Mouse (Mus musculus) embryonic facial prominence, embryonic 15.5 days (tissue): ENCODE data around the gene Ociad2. TPM values are rescaled to one million over a fixed set of nuclear protein-coding genes. Genes with fewer than 3 reads are reported as not detected.

Source experiments
- ATAC-seq: fragments of 200-750 bp; cut with Nextera tagmentation; 2 replicates; pipeline ENCODE4 v1.8.0; 2017; ENCODE audit warnings: low read depth, moderate TSS enrichment; ENCODE audit not compliant: insufficient number of reproducible peaks, low FRiP score, low TSS enrichment
- H3K27ac ChIP-seq: fragments of 300-500 bp; sonication (generic); replicated peaks from 2 replicates; pipeline ENCODE4 v1.5.1; 2015; ENCODE audit warnings: mild to moderate bottlenecking, inconsistent platforms
- H3K27me3 ChIP-seq: fragments of 300-500 bp; sonication (generic); 2 replicates; pipeline ENCODE4 v1.6.1; 2015; ENCODE audit warnings: inconsistent platforms
- H3K36me3 ChIP-seq: fragments of 300-500 bp; sonication (generic); 2 replicates; pipeline ENCODE4 v1.6.1; 2015; ENCODE audit warnings: mild to moderate bottlenecking, inconsistent platforms
- H3K4me1 ChIP-seq: fragments of 300-500 bp; sonication (generic); 2 replicates; pipeline ENCODE4 v1.6.1; 2015; ENCODE audit warnings: inconsistent platforms
- H3K4me2 ChIP-seq: fragments of 300-500 bp; sonication (generic); replicated peaks from 2 replicates; pipeline ENCODE4 v1.6.1; 2015; ENCODE audit warnings: mild to moderate bottlenecking, inconsistent platforms
- H3K4me3 ChIP-seq: fragments of 300-500 bp; sonication (generic); replicated peaks from 2 replicates; pipeline ENCODE4 v1.5.1; 2015; ENCODE audit warnings: mild to moderate bottlenecking, inconsistent platforms
- H3K9ac ChIP-seq: fragments of 300-500 bp; sonication (generic); 2 replicates; pipeline ENCODE4 v1.6.1; 2015; ENCODE audit warnings: inconsistent platforms
- H3K9me3 ChIP-seq: fragments of 300-500 bp; sonication (generic); replicated peaks from 2 replicates; pipeline ENCODE4 v1.6.1; 2016; ENCODE audit warnings: inconsistent platforms
- WGBS: fragments of 180-500 bp; shearing (Covaris S2); methylation state at CpG from one replicate; pipeline ENCODE4 v1.1.7; 2015; 5-methylcytosine and 5-hydroxymethylcytosine counted together
- polyA plus RNA-seq: library from polyadenylated mRNA; unstranded; fragments of >200 nt; fragmentation: Nextera tagmentation; extraction: Ambion mirVana; gene quantifications from 2 replicates; pipeline ENCODE4 v1.2.1, GENCODE M21; 2015

Gene Ociad2
- polyA plus RNA-seq, 1 experiment from 2014 or later = 13.5 TPM

DNA sequence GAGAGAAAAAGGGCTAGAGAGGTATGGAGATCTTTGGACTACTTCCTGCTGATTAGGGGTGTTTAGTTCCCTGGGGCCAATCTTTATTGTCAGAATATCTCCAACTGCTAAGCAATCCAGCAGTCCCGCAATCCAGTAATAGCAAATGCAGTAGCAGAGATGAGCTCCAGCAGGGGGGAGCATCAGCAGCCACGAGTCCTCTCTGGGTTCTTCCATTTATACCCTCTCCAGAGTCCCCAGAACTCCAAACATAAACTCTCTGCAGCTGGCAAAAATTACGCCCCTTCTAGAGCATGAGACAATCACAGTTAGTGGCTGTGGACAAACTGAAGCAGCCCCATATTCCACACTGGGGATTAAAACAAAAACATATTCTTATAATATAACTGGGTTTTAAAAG is 28.9 kb upstream of the Ociad2 start:
- Histone ChIP-seq H3K27ac (no peak overlapping the region), H3K4me1 (peaks cover 14% of the 10 kb centered on the region), H3K36me3 (no peaks in the 10 kb centered on the region), H3K27me3 (no peaks in the 10 kb centered on the region), H3K4me2 (no peak overlapping the region), H3K9ac (no peak overlapping the region), H3K9me3 (no peaks in the 10 kb centered on the region), H3K4me3 (no peak overlapping the region)
- 37% methylated on average over 3 of the region's 3 CpGs for WGBS
- ATAC-seq = no peak

DNA sequence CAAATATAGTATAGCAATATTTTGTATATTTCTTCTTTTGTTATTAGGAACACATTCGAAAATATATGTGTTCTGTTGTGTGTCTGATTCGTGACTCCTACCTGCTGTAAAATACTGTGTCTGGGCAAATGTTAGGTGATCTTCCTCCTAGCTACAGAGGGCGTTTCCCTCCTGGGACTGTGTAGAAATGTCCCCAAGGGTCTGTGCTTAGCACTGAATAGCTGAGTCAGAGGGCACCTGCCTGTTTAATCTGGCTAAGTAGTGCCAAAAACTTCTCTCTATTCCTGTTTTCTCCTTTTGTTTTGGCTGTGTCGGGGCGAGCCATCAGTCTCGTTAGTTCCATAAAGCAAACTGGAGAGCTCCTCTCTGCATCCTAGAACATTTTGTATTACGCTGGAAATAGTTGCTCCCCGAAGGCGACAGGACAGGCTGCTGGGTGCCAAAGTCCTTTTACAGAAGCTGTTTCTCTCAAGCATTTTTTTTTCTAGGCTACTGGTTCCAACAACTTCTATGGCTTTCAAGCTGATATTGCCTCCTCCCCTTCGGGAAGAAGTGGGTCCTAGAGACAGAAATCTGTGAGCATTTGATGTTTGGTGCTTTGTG is 28.1 kb upstream of the Ociad2 start:
- Histone ChIP-seq H3K9me3 (no peaks in the 10 kb centered on the region), H3K4me3 (no peak overlapping the region)
- ATAC-seq = no peak

DNA sequence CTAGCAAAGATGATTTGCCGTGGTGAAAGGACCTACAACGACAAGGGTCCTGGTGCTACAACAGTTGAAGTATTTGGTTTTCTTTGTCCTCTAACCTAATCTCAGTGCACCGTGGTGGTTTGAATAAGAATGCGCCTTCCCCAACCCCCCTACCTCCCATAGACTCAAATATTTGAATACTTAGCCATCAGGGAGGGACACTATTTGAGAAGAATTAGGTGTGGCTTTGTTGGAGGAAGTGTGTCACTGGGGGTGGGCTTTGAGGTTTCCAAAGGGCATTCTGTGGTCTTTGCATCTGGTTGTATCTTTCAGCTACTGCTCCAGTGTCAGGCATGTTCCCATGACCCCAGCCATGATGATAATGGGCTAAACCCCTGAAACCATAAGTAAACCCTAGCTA is 27.1 kb upstream of the Ociad2 start:
- Histone ChIP-seq H3K27ac (no peak overlapping the region), H3K36me3 (no peaks in the 10 kb centered on the region), H3K4me2 (no peak overlapping the region), H3K4me3 (no peak overlapping the region), H3K9me3 (no peaks in the 10 kb centered on the region), H3K27me3 (no peaks in the 10 kb centered on the region), H3K9ac (no peak overlapping the region), H3K4me1 (peaks cover 9% of the 10 kb centered on the region)
- WGBS = 79% methylated on average over 4 of the region's 4 CpGs
- ATAC-seq = no peak

More for the DNA sequence above, 28.1 kb upstream of the Ociad2 start:
- Histone ChIP-seq H3K27ac (no peak overlapping the region), H3K9ac (no peak overlapping the region), H3K36me3 (no peaks in the 10 kb centered on the region), H3K4me1 (peaks cover 14% of the 10 kb centered on the region), H3K27me3 (no peaks in the 10 kb centered on the region), H3K4me2 (no peak overlapping the region)
- WGBS = 68% methylated on average over 10 of the region's 10 CpGs

DNA sequence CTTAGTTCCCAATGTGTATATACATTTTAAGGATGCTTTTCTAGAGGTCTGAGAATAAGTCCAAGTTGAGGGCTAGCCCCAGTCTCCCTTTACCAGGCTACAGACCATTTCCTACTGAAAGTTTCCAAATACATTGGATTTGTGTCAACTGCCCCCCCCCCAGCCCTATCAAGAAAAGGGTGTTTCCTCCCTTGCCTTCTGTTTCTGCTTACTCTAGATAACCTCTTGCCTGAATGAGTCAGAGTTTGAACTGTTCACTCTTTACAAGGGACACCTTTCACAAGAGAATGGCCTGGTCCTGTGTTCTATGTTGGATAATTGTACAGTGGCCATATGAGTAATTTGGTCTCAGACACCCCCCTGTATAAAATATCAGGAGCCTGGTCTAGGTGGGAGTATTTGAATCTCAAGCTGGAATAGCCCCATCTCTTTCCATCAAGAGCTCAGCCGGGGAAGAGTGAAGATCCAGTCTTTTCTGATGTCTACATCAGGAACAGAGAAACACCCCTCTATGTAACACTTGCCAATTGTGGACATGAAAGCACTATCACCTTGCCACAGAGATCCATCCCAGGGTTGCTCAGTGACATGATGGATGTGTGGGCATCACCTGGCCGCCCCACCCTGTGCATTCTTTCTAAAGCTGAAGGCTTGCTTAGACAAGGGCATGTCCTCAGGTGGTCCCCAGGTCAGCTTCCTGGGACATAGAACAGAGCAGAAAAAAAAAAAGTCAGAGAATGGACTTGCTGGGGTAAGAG is 23.5 kb upstream of the Ociad2 start:
- Histone ChIP-seq H3K36me3 (no peaks in the 10 kb centered on the region), H3K4me2 (no peak overlapping the region), H3K27me3 (no peaks in the 10 kb centered on the region), H3K9ac (no peak overlapping the region), H3K4me1 (peaks cover 4% of the 10 kb centered on the region; the same call in 1 of the 2 replicates), H3K27ac (no peak overlapping the region), H3K9me3 (no peaks in the 10 kb centered on the region), H3K4me3 (no peak overlapping the region)
- 87% methylated on average over 2 of the region's 2 CpGs for WGBS
- no peak for ATAC-seq

DNA sequence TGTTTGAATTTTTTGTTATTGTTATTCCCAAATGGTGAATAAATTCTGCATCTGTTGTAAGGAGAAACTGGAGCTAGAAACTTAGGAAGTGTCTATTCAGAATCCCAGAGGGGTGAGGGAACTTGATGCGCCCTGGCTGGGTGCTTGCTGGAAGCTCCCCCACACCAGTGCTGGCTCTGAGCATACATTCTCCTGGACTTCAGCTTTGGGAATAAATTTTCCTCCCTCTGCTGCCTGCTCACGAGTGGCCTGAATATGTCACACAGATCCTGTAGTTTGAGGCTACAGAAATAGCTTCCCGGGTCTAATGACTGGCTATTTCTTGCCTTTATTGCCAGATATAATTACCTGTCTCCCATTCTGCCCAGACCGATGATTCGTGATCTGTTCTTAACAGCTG is 22.0 kb upstream of the Ociad2 start:
- WGBS = 85% methylated on average over 5 of the region's 5 CpGs
- no peaks in the 10 kb centered on the region for H3K36me3 ChIP-seq
- no peak overlapping the region for H3K9ac ChIP-seq
- no peak overlapping the region for H3K4me3 ChIP-seq
- no peaks in the 10 kb centered on the region for H3K9me3 ChIP-seq
- H3K27me3 ChIP-seq = no peaks in the 10 kb centered on the region
- H3K4me1 ChIP-seq = no peaks in the 10 kb centered on the region
- no peak overlapping the region for H3K4me2 ChIP-seq
- H3K27ac ChIP-seq = no peak overlapping the region
- ATAC-seq = no peak

DNA sequence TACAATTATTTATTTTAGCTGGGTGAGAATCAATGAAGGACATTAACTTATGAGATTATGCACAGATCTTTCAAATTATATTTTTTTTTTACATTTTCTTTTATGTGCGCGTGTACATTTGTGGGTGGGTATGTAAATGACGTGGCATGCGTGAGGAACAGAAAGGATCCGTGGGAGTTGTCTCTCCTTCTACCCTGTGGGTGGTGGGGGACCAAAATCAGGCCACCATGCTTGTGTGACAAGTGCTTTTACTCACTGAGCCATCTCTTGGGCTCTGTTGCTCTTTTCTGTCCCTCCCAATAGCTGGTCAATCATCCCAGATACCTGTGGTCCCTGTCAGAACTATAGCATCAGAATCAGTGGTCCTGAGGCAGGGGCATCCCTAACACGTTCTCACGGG is 21.5 kb upstream of the Ociad2 start:
- no peaks in the 10 kb centered on the region for H3K27me3 ChIP-seq
- H3K4me3 ChIP-seq = no peak overlapping the region
- ATAC-seq = no peak
- no peaks in the 10 kb centered on the region for H3K9me3 ChIP-seq
- H3K36me3 ChIP-seq = no peaks in the 10 kb centered on the region
- H3K4me1 ChIP-seq = no peaks in the 10 kb centered on the region
- no peak overlapping the region for H3K4me2 ChIP-seq
- WGBS = 65% methylated on average over 7 of the region's 7 CpGs
- H3K27ac ChIP-seq = no peak overlapping the region
- no peak overlapping the region for H3K9ac ChIP-seq

DNA sequence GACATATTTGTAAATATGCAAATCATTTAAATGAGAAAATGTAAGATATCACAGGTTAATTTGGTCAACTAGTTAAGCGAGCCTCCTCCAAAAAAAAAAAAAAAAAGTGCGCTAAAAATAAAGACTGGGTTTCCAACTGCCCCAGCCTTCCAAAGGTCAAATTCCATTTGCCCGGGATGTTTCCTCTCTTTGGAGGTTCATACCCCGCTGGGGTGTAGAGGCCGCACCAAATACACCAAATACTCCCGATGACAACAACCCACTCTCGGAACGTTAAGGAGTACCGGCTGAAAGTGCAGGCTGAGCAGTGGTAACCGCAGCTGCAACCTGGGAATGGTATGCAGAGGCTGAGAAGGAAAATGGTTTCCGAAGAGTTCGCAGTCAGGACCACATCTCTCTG is 19.4 kb upstream of the Ociad2 start:
- no peak overlapping the region for H3K9ac ChIP-seq
- no peaks in the 10 kb centered on the region for H3K4me1 ChIP-seq
- H3K27me3 ChIP-seq = no peaks in the 10 kb centered on the region
- no peaks in the 10 kb centered on the region for H3K9me3 ChIP-seq
- H3K4me3 ChIP-seq = no peak overlapping the region
- WGBS = 20% methylated on average over 12 of the region's 12 CpGs
- H3K36me3 ChIP-seq = no peaks in the 10 kb centered on the region
- peak overlapping the region; percentile 35 for H3K4me2 ChIP-seq
- H3K27ac ChIP-seq = no peak overlapping the region
- ATAC-seq = no peak

DNA sequence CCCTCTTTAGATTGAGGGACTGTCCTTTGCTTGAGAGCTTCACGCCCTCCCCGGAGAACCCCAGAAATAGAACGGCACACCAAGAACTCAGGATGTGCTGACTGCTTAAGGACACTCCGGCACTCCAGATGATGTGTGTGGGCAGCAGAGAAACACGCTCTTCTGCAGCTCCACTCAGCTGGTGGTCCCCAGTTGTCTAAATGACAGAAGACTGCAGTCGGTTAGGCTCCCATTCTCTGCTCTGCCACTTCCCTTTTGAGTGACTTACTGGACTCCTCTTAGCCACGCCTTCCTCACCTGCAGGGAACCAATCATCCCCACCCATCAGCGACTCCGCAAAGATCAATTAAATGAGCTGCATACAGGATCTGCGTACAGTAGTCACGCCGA is 18.9 kb upstream of the Ociad2 start:
- Histone ChIP-seq H3K4me3 (no peak overlapping the region), H3K4me2 (peak overlapping the region; percentile 35), H3K9me3 (no peaks in the 10 kb centered on the region), H3K4me1 (no peaks in the 10 kb centered on the region), H3K27me3 (no peaks in the 10 kb centered on the region), H3K9ac (no peak overlapping the region), H3K36me3 (no peaks in the 10 kb centered on the region), H3K27ac (no peak overlapping the region)
- ATAC-seq = no peak
- 31% methylated on average over 12 of the region's 12 CpGs for WGBS

DNA sequence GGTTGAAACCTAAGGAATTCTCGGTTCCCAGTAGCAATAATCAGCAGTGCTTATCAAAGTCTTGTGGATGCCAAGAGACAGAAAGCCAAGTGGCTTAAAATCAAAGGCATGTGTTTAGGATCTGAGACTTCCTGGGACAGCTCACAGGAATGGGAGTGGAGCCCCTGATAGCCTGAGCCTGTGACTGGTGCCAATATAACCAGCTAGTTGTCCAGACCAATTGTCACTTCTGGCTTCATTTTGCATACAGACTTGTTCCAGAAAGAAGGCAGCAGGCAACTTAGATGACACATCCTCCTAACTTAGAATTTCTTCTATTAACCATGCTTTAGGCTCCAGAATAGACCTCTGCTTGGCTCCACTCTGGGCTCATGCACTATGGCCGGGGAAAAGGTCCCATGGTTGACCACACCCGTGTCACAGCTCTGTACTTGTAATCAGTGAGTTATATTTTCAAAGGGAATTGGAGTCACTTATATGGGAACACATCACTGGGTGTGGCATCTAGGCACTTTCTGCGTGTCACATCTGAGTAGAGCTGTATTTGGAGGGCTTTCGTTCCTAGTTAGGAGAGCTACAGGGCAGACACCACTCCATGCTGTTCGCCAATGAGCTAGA is 18.4 kb upstream of the Ociad2 start:
- peak overlapping the region; percentile 35; the same call in 1 of the 2 replicates for H3K4me2 ChIP-seq
- no peak overlapping the region for H3K9ac ChIP-seq
- ATAC-seq = no peak
- no peaks in the 10 kb centered on the region for H3K27me3 ChIP-seq
- no peaks in the 10 kb centered on the region for H3K9me3 ChIP-seq
- 66% methylated on average over 6 of the region's 6 CpGs for WGBS
- no peak overlapping the region for H3K27ac ChIP-seq
- H3K4me1 ChIP-seq = no peaks in the 10 kb centered on the region
- no peak overlapping the region for H3K4me3 ChIP-seq
- H3K36me3 ChIP-seq = no peaks in the 10 kb centered on the region

DNA sequence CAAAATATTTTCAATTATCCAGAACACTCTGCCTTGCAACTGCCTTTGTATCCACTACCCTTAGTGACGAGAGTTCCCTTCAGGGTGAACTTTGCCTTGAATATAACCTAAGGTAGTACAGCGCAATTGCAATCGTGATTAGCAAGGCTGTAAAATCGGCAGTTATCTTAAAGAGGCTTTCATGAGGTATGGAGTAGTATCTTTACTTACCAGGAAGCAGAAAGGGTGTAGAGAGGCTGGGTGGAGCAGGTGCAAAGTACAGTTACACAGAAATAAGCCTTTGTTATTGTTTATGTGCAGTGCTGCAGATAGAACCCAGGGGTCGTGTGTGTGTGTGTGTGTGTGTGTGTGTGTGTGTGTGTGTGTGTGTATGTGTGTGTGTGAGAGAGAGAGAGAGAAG is 14.6 kb upstream of the Ociad2 start:
- Histone ChIP-seq H3K9me3 (no peaks in the 10 kb centered on the region), H3K4me2 (no peak overlapping the region), H3K36me3 (no peaks in the 10 kb centered on the region), H3K4me1 (no peaks in the 10 kb centered on the region), H3K9ac (no peak overlapping the region), H3K27me3 (no peaks in the 10 kb centered on the region), H3K27ac (no peak overlapping the region), H3K4me3 (no peak overlapping the region)
- 72% methylated on average over 5 of the region's 5 CpGs for WGBS
- no peak for ATAC-seq

DNA sequence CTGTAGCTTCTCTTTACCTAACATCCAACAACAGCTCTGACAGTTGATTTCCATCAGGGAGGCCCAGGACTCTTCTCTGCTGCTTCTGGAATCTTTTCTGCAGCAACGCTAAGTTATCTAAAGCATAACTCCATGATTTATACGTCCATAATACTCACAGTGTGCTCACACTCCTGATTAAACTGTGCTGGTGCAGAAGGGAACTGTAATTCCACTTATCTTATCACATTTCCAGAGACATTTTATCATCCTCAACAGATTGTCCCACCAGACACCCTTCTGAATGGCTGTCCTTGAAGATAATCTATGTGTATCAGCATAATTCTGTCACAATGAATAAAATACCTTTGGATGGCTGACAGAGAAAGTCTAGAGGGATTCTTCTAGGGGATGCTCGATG is 13.2 kb upstream of the Ociad2 start:
- H3K4me1 ChIP-seq = no peaks in the 10 kb centered on the region
- no peak overlapping the region for H3K4me2 ChIP-seq
- H3K27me3 ChIP-seq = no peaks in the 10 kb centered on the region
- no peak overlapping the region for H3K27ac ChIP-seq
- WGBS = 77% methylated on average over 3 of the region's 3 CpGs
- no peak overlapping the region for H3K9ac ChIP-seq
- ATAC-seq = no peak
- no peaks in the 10 kb centered on the region for H3K36me3 ChIP-seq
- no peaks in the 10 kb centered on the region for H3K9me3 ChIP-seq
- no peak overlapping the region for H3K4me3 ChIP-seq
